Mouse (Mus musculus): ENCODE data around the gene Pde4d. TPM values are rescaled to one million over a fixed set of nuclear protein-coding genes. Genes with fewer than 3 reads are reported as not detected.
"Not testable (repeated sequence)": the region's sequence is repeated elsewhere in the genome, so short reads cannot be mapped to it uniquely, and the experiment has no call there.

Pde4d gene
- polyA plus RNA-seq, 1 experiment from 2014 or later, result 14.6 TPM

DNA sequence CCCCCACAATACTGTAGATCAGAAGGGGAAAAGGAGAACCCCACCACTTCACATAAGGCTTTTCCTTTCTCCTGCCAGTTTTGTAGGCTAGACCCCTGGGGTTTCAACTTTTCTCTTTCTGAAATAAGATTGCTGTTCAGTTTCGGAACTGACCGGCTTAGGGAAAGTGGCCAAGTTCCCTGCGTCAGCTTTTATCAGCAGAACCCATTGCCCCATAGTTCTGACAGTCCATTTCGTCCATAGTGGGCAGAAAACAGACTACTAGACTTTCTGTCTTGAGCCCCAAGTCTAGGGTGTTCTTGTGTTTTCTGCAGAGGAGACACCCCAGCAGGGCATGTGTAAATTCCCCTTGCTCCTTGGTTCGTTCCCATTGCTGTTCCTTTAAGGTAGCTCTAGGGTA is 1452.1 kb downstream of the Pde4d start:
- Histone ChIP-seq H3K4me3 (ENCODE audit: low read depth, low read length) (peak overlapping the region; percentile 78), H3K27me3 (ENCODE audit: control insufficient read depth, insufficient read depth, low read length) (no peaks in the 10 kb centered on the region), H3K9ac (replicated peaks; ENCODE audit: low read length) (no peak overlapping the region; the same call in 1 of the 2 replicates), H3K27ac (replicated peaks; ENCODE audit: low read depth, low read length) (no peak overlapping the region), H3K9me3 (replicated peaks; ENCODE audit: control insufficient read depth, low read length) (no peaks in the 10 kb centered on the region), H3K36me3 (replicated peaks; ENCODE audit: control insufficient read depth, insufficient read depth, low read depth, low read length) (no peaks in the 10 kb centered on the region), H3K4me1 (ENCODE audit: control insufficient read depth, insufficient read depth, low read length) (no peaks in the 10 kb centered on the region; the same call in 1 of the 2 replicates), H3K4me2 (ENCODE audit: low read depth, low read length) (peak overlapping the region; percentile 91; the same call in 1 of the 2 replicates)
- ATAC-seq (replicated peaks; ENCODE audit: insufficient number of reproducible peaks, low FRiP score, low TSS enrichment, low read depth) (no peak), DNase-seq (ENCODE audit: low spot score) (no peak)
- 58% methylated on average over 5 of the region's 5 CpGs for WGBS

DNA sequence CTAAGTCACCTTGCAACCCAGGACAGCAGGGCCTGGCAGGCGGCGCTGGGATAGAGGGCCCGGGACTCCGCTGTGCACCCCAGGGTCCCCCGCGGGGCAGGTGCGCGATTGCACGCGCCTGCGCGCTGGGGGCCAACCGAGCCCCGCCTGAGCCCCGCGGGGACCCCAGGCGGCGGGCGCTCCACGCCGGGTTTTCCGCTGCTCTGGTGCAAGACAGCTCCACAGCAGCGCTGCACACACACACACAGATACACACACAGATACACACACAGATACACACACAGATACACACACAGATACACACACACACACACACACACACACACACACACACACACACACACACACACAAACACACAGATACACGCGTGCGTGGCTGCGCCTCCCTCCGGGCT is 1452.7 kb downstream of the Pde4d start:
- WGBS, result under 1% methylated on average over 28 of the region's 28 CpGs
- H3K36me3 ChIP-seq (replicated peaks; ENCODE audit: control insufficient read depth, insufficient read depth, low read depth, low read length); H3K9me3 ChIP-seq (replicated peaks; ENCODE audit: control insufficient read depth, low read length); H3K27me3 ChIP-seq (ENCODE audit: control insufficient read depth, insufficient read depth, low read length); H3K4me1 ChIP-seq (ENCODE audit: control insufficient read depth, insufficient read depth, low read length): not testable (repeated sequence)
- H3K9ac ChIP-seq (replicated peaks; ENCODE audit: low read length), result peak overlapping the region; percentile 70
- 0 out of 2 replicates have a peak overlapping the region, but pooled peaks have one; percentile 29 for H3K27ac ChIP-seq (replicated peaks; ENCODE audit: low read depth, low read length)
- ATAC-seq (replicated peaks; ENCODE audit: insufficient number of reproducible peaks, low FRiP score, low TSS enrichment, low read depth) (peak; percentile 53), DNase-seq (ENCODE audit: low spot score) (peak; percentile 67)
- peak overlapping the region; percentile 91 for H3K4me2 ChIP-seq (ENCODE audit: low read depth, low read length)
- peak overlapping the region; percentile 78 for H3K4me3 ChIP-seq (ENCODE audit: low read depth, low read length)

DNA sequence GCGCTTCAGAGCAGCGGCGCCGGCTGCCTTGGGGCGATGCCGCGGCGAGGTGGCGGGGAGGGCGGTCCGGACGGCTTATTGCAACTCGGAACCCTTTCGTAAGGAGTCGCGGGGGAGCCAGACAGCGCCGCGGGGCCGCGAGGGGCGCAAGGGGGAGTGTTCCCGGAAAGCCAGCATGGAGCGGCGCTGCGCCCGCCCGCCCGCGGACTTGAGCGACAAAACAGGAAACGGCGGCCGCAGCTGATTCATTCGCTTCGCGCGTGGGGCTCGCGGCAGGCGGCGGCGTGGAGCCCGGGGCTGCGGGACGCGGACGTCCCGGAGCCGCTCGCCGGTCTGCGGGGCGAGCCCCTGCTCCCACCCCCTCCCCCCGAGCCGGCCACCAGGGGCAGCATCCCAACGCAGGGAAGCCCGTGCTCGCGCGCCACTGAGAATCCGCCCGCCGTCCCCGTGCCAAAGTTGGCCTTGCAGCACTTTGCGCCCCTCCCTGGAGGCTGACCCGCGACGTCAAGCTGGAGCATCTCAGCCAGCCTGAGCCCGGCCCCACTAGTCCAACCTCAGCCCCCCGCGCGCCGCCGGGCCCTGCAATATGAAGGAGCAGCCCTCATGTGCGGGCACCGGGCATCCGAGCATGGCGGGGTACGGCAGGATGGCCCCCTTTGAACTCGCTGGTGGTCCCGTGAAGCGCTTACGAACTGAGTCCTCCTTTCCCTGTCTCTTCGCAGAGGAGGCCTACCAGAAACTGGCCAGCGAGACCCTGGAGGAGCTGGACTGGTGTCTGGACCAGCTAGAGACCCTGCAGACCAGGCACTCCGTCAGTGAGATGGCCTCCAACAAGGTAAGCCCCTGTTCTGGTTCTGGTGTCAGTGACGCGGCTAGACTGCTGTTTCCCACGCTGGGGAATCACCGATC is 1453.4 kb downstream of the Pde4d start:
- H3K4me1 ChIP-seq (ENCODE audit: control insufficient read depth, insufficient read depth, low read length), result no peaks in the 10 kb centered on the region; the same call in 1 of the 2 replicates
- H3K27me3 ChIP-seq (ENCODE audit: control insufficient read depth, insufficient read depth, low read length), result no peaks in the 10 kb centered on the region
- peak overlapping the region; percentile 70 for H3K9ac ChIP-seq (replicated peaks; ENCODE audit: low read length)
- peak overlapping the region; percentile 29; the same call in 1 of the 2 replicates for H3K27ac ChIP-seq (replicated peaks; ENCODE audit: low read depth, low read length)
- 1% methylated on average over 79 of the region's 91 CpGs for WGBS
- H3K36me3 ChIP-seq (replicated peaks; ENCODE audit: control insufficient read depth, insufficient read depth, low read depth, low read length), result no peaks in the 10 kb centered on the region
- H3K4me2 ChIP-seq (ENCODE audit: low read depth, low read length), result peak overlapping the region; percentile 91
- H3K4me3 ChIP-seq (ENCODE audit: low read depth, low read length), result peak overlapping the region; percentile 78
- DNase-seq (ENCODE audit: low spot score), result peak; percentile 82
- ATAC-seq (replicated peaks; ENCODE audit: insufficient number of reproducible peaks, low FRiP score, low TSS enrichment, low read depth), result peak; percentile 82
- H3K9me3 ChIP-seq (replicated peaks; ENCODE audit: control insufficient read depth, low read length), result no peaks in the 10 kb centered on the region

DNA sequence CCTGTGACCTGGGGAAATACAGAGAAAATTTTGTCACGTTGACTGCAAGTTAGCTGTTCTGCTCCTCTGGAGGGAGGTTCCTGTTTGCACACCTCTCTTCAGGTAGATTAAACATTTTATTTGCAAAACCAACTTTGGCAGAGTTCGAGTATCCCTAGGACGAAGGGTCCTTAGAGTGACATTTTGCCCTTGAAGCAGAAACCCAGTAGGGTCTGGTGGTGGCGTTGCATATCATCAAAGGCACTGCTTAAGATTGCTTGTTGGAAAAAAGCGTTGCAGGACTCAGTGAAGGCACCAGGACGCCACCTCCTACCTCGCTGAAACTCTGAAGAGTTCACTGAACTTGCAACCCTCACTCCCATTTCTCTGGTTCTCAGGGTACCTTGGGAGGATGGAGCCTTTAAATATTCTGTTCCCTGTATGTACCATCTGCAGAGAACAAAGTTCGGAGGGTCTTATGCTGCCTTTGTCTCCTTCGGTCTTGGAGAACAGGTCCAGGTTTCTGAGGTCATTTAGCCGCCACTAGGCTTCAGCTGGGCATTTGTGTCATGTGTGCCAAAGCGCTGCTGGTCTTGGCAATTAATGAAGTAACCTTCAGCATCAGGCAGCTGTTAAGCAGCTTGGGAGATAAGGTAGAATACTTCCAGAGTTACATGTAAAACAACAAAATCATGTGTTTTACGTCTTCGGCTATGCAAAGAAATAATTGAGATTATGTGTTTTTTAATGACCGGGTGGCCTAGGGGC is 1454.2 kb downstream of the Pde4d start:
- Histone ChIP-seq H3K4me2 (ENCODE audit: low read depth, low read length) (peak overlapping the region; percentile 91), H3K36me3 (replicated peaks; ENCODE audit: control insufficient read depth, insufficient read depth, low read depth, low read length) (no peaks in the 10 kb centered on the region), H3K9me3 (replicated peaks; ENCODE audit: control insufficient read depth, low read length) (no peaks in the 10 kb centered on the region), H3K27ac (replicated peaks; ENCODE audit: low read depth, low read length) (no peak overlapping the region), H3K4me3 (ENCODE audit: low read depth, low read length) (peak overlapping the region; percentile 78), H3K4me1 (ENCODE audit: control insufficient read depth, insufficient read depth, low read length) (no peaks in the 10 kb centered on the region; the same call in 1 of the 2 replicates), H3K9ac (replicated peaks; ENCODE audit: low read length) (peak overlapping the region; percentile 70), H3K27me3 (ENCODE audit: control insufficient read depth, insufficient read depth, low read length) (no peaks in the 10 kb centered on the region)
- 33% methylated on average over 14 of the region's 14 CpGs for WGBS
- ATAC-seq (replicated peaks; ENCODE audit: insufficient number of reproducible peaks, low FRiP score, low TSS enrichment, low read depth) (no peak), DNase-seq (ENCODE audit: low spot score) (no peak)

DNA sequence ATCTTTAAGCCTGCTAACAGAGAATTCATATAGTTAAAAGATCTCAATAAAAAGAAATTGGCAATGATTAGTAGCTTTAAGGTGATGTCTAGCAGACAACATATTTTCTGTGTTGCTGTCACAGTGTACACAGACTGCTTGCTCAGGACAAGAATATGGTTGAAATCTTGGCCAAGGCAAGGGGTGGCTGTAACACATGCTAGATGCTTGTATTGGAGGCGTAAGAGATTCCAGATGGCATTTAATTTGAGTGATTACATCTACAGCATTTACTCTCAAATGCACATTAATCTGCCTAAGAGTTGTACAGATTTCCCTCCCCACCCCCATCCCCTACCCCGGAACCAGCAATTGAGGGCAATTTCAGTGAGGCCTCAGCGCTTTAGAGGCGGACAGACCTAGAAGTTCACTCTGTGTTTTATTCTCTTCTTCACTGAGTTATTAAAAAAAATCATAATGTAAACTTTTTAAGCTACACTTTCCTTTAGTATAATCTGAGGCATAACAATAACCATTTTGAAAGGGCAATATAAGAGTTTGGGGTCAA is 1456.7 kb downstream of the Pde4d start:
- Histone ChIP-seq H3K4me1 (ENCODE audit: control insufficient read depth, insufficient read depth, low read length) (peaks cover 1% of the 10 kb centered on the region), H3K4me3 (ENCODE audit: low read depth, low read length) (no peak overlapping the region), H3K9ac (replicated peaks; ENCODE audit: low read length) (no peak overlapping the region), H3K36me3 (replicated peaks; ENCODE audit: control insufficient read depth, insufficient read depth, low read depth, low read length) (no peaks in the 10 kb centered on the region), H3K4me2 (ENCODE audit: low read depth, low read length) (no peak overlapping the region), H3K9me3 (replicated peaks; ENCODE audit: control insufficient read depth, low read length) (no peaks in the 10 kb centered on the region), H3K27me3 (ENCODE audit: control insufficient read depth, insufficient read depth, low read length) (no peaks in the 10 kb centered on the region), H3K27ac (replicated peaks; ENCODE audit: low read depth, low read length) (no peak overlapping the region)
- 52% methylated on average over 4 of the region's 4 CpGs for WGBS
- DNase-seq (ENCODE audit: low spot score), result peak; percentile 78
- ATAC-seq (replicated peaks; ENCODE audit: insufficient number of reproducible peaks, low FRiP score, low TSS enrichment, low read depth), result no peak

DNA sequence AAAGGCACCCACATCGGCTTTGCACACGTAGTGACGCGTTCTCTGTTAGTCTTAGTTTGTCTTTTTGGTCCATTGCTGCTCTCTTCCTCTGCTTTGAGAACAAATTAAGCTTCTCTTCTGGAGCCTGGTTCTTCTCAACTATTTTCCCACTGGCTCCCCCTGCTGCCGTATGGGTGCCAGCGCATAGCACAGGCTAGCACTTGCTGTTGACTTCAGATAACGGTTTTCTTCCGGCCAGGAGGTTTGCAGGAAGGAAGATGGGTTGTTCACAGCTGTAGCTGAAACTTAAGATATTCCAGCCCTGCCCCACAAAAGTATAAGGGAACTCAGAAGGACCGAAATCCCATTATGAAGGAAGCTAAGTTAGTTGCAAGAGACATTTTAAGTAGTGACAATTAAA is 1457.9 kb downstream of the Pde4d start:
- Histone ChIP-seq H3K9ac (replicated peaks; ENCODE audit: low read length) (no peak overlapping the region), H3K36me3 (replicated peaks; ENCODE audit: control insufficient read depth, insufficient read depth, low read depth, low read length) (no peaks in the 10 kb centered on the region), H3K4me1 (ENCODE audit: control insufficient read depth, insufficient read depth, low read length) (peaks cover 7% of the 10 kb centered on the region), H3K4me3 (ENCODE audit: low read depth, low read length) (no peak overlapping the region), H3K27ac (replicated peaks; ENCODE audit: low read depth, low read length) (no peak overlapping the region), H3K4me2 (ENCODE audit: low read depth, low read length) (no peak overlapping the region), H3K9me3 (replicated peaks; ENCODE audit: control insufficient read depth, low read length) (no peaks in the 10 kb centered on the region), H3K27me3 (ENCODE audit: control insufficient read depth, insufficient read depth, low read length) (no peaks in the 10 kb centered on the region)
- DNase-seq (ENCODE audit: low spot score) (peak; percentile 83), ATAC-seq (replicated peaks; ENCODE audit: insufficient number of reproducible peaks, low FRiP score, low TSS enrichment, low read depth) (no peak)
- WGBS, result 31% methylated on average over 9 of the region's 9 CpGs

DNA sequence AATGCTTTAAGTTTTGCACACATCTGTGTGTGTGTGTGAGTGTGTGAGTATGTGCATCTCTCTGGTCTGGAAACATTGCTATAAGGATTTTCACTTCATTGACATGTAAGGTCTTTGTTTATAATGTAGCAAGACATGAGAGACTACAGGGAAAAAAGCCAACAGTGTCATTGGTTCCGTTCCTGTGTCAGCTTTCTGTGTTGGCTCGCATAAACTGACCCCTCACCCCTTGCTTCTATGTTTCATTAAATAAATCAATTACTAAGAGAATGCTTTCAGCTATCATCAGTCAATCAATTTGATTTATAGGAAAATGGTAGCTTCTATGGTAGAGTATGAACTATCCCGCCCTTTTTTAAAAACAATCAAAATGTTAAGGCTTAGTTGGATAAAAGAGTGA is 1458.6 kb downstream of the Pde4d start:
- no peak overlapping the region for H3K9ac ChIP-seq (replicated peaks; ENCODE audit: low read length)
- WGBS, result 79% methylated on average over 3 of the region's 3 CpGs
- ATAC-seq (replicated peaks; ENCODE audit: insufficient number of reproducible peaks, low FRiP score, low TSS enrichment, low read depth), result no peak
- DNase-seq (ENCODE audit: low spot score), result no peak
- H3K4me2 ChIP-seq (ENCODE audit: low read depth, low read length), result no peak overlapping the region
- H3K36me3 ChIP-seq (replicated peaks; ENCODE audit: control insufficient read depth, insufficient read depth, low read depth, low read length), result no peaks in the 10 kb centered on the region
- H3K4me3 ChIP-seq (ENCODE audit: low read depth, low read length), result no peak overlapping the region
- no peaks in the 10 kb centered on the region for H3K27me3 ChIP-seq (ENCODE audit: control insufficient read depth, insufficient read depth, low read length)
- H3K9me3 ChIP-seq (replicated peaks; ENCODE audit: control insufficient read depth, low read length), result no peaks in the 10 kb centered on the region
- H3K27ac ChIP-seq (replicated peaks; ENCODE audit: low read depth, low read length), result no peak overlapping the region
- peaks cover 7% of the 10 kb centered on the region for H3K4me1 ChIP-seq (ENCODE audit: control insufficient read depth, insufficient read depth, low read length)

Measured in embryonic facial prominence, embryonic 11.5 days (tissue).